Mouse (Mus musculus): ENCODE measurements around the gene Ndufs7.
"Not testable (repeated sequence)": the region's sequence is repeated elsewhere in the genome, so short reads cannot be mapped to it uniquely, and the experiment has no call there.

Gene Ndufs7

GRCm38 (mm10) chr10:80248971-80249640, at the start of gene Ndufs7:
TSS of gene Ndufs7 (plus strand) at chr10:80249121.
- DNase-seq (ENCODE audit: low read depth, low spot score) = peak; percentile 97

GRCm38 (mm10) chr10:80199440-80200008, 49.4 kb upstream of the Ndufs7 start:
- DNase-seq (ENCODE audit: low read depth, low spot score) = peak; percentile 92

DNA sequence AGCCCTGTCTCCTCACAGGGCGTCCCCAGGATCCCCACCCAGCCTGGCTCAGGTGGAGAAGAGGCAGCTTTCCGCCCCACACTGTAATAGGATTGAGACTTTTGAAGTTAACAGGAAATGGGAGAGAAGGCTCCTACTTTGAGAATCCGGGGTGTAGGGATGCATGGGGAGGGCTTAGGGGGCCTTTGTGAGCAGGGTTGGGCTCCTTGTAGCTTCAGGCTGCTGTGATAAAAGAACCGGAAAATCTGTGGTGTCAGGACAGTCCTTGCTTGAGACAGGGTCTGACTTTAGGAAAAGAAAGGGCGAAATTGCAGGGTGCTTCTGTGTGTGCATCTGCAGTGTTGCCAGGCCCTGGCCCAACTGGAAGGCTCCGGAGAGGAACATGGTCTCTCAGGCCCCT, 48.4 kb upstream of the Ndufs7 start:
- DNase-seq (ENCODE audit: low read depth, low spot score) = no peak

- no peak for DNase-seq (ENCODE audit: low read depth, low spot score)
Observed at GRCm38 (mm10) chr10:80204055-80204454, 44.9 kb upstream of the Ndufs7 start.

DNA sequence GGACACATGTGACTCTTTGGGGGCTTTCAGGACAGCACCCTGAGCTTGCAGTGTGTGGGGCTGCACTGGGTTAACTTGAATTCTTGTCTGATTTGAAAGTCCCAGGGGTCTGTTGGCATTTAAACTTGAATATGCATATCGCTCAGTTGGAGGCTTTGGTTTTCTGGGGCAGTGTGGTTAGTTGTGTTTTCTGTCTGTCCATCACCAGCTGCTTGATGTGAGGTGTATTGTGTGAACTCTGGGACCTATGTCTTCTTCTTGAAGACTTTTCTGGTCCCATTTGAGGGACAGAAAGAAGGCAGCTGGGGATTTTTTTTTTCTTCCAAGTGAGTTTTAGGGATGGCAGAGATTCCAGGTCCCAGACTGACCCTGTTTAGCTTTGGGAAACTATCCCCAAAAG, 41.7 kb upstream of the Ndufs7 start:
- no peak for DNase-seq (ENCODE audit: low read depth, low spot score)

DNA sequence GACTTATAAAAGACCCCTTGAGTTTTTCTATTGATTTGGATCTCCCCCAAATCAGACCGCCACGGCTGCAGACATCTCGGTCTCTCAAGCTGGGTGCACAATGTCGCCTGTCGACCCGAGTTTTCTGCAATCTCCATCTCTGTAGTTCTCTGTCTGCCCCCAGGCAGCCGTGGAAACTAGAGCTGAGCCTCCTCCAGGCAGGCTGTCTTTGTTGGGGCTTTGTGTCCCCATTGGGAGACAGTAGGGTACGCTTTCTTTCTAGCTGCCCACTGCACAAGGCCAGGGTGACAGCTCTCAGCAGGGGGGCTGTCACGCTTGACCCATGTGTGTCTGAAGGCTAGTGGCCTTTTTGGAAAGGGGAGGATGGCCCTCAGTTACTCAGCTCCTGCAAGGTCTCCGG, 41.2 kb upstream of the Ndufs7 start:
- no peak for DNase-seq (ENCODE audit: low read depth, low spot score)

GRCm38 (mm10) chr10:80208248-80208647, 40.7 kb upstream of the Ndufs7 start:
- no peak for DNase-seq (ENCODE audit: low read depth, low spot score)

- DNase-seq (ENCODE audit: low read depth, low spot score) = peak; percentile 70
Observed at GRCm38 (mm10) chr10:80208841-80209371, 40.0 kb upstream of the Ndufs7 start.

DNA sequence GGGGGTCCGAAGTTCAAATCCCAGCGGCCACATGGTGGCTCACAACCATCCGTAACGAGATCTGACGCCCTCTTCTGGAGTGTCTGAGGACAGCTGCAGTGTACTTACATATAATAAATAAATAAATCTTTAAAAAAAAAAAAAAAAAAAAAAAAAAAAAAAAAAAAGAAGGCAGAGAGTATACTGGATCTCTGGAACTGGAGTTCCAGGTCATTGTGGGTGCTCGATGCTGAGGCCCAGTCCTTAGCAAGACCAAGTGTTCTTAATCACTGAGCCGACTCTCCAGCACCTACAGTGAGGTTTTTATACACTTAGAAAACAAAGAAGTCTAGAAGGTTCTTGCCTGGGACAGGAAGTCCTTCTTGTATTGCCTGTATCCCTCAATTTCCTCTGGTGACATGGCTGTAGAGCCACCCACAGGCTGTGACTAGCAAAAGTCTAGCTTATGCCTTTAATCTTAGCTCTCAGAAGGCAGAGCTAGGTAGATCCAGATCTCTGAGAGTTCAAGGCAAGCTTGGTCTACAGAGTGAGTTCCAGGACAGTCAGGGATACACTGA, 37.3 kb upstream of the Ndufs7 start:
- not testable (repeated sequence) for DNase-seq (ENCODE audit: low read depth, low spot score)

- DNase-seq (ENCODE audit: low read depth, low spot score) = no peak
Observed at GRCm38 (mm10) chr10:80215048-80215772, 33.7 kb upstream of the Ndufs7 start.

- DNase-seq (ENCODE audit: low read depth, low spot score) = no peak
Observed at GRCm38 (mm10) chr10:80220676-80221075, 28.2 kb upstream of the Ndufs7 start.

GRCm38 (mm10) chr10:80223137-80223536, 25.8 kb upstream of the Ndufs7 start:
- not testable (repeated sequence) for DNase-seq (ENCODE audit: low read depth, low spot score)

DNA sequence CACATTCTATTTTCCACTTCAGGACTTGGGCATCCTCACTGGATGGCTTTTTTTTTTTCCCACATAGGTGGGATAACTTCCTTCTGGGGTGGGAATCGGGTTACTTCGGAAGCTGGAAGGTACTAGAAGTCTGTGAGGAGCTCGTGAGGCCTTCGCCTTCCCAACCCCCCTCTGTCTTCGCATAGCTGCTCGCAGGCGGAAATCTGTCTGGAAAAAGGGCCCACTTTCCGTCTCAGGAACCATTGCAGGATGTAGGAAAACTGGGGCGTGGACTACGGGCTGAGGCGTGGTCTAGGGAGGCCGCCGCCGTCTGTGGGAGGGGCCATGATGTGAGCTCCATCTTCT, 22.9 kb upstream of the Ndufs7 start:
- DNase-seq (ENCODE audit: low read depth, low spot score) = no peak

GRCm38 (mm10) chr10:80226416-80227165, 22.3 kb upstream of the Ndufs7 start, which contains the start of gene Mum1:
TSS of gene Mum1 (plus strand) at chr10:80226434.
- peak; percentile 99 for DNase-seq (ENCODE audit: low read depth, low spot score)

- no peak for DNase-seq (ENCODE audit: low read depth, low spot score)
Observed at GRCm38 (mm10) chr10:80227166-80227539, 21.8 kb upstream of the Ndufs7 start.

GRCm38 (mm10) chr10:80227877-80228775, 20.8 kb upstream of the Ndufs7 start:
- DNase-seq (ENCODE audit: low read depth, low spot score) = peak; percentile 60

DNA sequence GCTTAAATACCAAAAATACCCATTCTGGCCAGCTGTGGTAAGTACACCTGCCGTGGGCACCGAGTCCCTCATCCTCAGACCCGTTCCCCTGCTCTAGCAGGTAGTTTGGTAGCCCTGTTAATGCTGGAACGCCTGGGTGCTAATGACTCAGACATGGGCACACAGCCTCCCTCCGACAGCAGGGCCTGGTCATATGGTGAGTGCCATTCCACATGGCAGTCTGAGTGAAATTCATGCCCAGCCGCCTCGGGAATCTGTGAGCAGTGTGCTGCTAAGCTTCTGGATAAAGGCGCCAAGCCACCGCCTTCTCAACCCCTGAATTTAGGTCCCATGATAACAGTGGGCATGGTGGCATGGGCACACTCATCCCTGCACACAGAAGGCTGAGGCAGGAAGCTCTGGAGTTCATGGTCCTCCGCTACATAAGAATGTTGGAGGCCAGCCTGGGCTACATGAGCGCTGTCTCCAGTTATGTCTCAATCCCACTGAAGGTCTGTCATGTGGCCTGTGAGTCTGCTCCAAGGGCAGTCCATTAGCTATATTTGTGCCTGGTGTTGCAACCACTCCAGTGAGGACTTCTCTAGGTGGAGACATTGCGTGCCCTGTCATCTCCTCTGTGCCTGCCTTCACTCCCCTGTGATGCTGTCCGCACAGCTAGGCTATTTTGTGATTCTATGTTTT, 12.6 kb upstream of the Ndufs7 start:
- peak; percentile 71 for DNase-seq (ENCODE audit: low read depth, low spot score)

DNA sequence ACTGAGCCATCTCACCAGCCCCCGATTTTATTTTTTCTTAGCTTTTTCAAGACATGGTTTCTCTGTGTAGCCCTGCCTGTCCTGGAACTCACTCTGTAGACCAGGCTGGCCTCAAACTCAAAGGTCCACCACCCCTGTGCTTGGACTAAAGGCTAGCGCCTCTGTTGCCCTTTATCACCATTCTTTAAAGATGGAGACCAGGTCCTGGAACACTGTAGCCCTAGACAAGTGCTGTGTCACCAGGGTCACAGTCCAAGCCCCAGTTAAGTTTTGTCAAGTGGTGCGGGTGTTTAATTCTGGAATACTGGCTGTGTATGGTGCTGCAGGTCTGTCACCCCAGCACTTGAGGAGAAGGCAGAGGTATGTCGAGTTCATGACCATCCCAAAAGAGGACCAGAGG, 11.9 kb upstream of the Ndufs7 start:
- no peak for DNase-seq (ENCODE audit: low read depth, low spot score)

GRCm38 (mm10) chr10:80238306-80238705, 10.6 kb upstream of the Ndufs7 start:
- DNase-seq (ENCODE audit: low read depth, low spot score) = no peak

- DNase-seq (ENCODE audit: low read depth, low spot score) = no peak
Observed at GRCm38 (mm10) chr10:80239791-80240190, 9.1 kb upstream of the Ndufs7 start.

All from brain, adult 2 months (tissue).